Mouse (Mus musculus) ZHBTc4 (cell line): Measurements from ENCODE around the gene Wdr45.

Experiments
- DNase-seq: peaks from one replicate; pipeline ENCODE4 v3.0.0-alpha.2; 2011; ENCODE audit warnings: low read depth, low spot score

Gene Wdr45

GRCm38 (mm10) chrX:7763631-7764393, 49.7 kb downstream of the Wdr45 start:
- peak; percentile 60 for DNase-seq

- DNase-seq: peak; percentile 92
Measured at GRCm38 (mm10) chrX:7764657-7765280, 50.6 kb downstream of the Wdr45 start.

- peak; percentile 73 for DNase-seq
Measured at GRCm38 (mm10) chrX:7765281-7765670, 51.1 kb downstream of the Wdr45 start.

GRCm38 (mm10) chrX:7765764-7766163, 51.6 kb downstream of the Wdr45 start:
- DNase-seq: peak; percentile 96

GRCm38 (mm10) chrX:7769302-7770017, 55.3 kb downstream of the Wdr45 start:
- DNase-seq: no peak

GRCm38 (mm10) chrX:7772766-7773165, 58.6 kb downstream of the Wdr45 start:
- no peak for DNase-seq

DNA sequence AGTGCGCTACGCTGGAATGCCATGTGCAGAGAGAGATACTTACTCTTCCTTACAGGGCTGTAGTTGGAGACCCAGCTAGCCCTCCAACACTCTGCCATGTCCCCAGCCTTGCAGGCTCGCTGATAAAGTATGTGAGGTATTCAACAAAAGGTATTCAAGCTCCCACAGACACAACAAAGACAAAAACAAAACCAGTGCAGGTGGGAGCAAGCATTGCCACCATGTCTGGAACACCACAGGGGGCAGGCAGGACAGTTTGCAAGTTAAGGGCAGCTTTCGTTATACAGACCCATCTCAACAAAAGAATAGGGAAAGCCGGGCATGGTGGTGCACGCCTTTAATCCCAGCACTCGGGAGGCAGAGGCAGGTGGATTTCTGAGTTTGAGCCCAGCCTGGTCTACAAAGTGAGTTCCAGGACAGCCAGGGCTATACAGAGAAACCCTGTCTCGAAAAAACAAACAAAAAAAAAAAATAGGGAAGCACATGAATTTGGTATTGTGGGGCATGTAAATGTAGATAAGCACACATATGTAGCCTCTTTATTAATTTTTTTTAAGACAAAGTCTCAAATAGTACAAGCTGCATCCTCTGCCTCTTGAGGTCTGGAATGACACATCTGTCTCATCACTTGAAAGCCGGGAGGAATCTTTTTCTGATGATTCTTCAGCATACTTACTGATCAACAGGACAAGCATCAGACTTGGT, 61.5 kb downstream of the Wdr45 start:
- peak; percentile 75 for DNase-seq

DNA sequence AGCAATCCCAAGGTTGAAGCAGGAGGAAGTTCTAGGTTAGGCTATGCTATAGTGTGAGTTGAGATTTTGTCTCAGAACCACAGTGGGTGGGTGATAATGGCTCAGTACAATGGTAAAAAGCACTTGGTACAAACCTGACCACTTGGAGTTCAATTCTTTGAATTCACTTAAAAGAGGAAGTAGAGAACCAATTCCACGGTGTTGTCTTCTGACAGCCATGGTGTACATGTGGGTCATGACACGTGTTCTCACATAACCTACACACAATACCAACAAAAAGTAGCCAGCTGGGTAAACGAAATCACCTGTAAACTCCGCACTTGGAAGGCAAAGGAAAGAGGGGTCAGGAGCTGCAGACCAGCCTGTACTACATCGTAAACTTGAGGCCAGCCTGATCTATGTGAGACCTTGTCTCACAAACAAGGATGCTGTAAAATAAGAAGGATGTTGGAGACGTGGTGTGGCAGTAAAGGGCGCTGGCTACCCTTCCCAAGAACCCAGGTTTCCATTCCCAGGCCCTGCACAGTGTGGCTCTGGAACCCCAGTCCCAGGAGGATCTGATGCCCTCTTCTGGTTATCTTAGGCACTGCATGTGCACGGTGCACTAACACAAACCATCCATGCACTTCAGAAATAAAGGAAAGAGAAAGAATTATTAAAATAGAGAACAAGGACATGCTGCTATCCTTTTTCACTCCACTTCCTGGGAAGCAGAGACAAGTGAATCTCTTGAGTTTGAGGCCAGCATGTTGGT, 62.4 kb downstream of the Wdr45 start:
- DNase-seq: peak; percentile 70
